Mouse (Mus musculus): Measurements from ENCODE around the gene Tlr3. TPM values are rescaled to one million over a fixed set of nuclear protein-coding genes. Genes with fewer than 3 reads are reported as not detected.

Gene Tlr3
- polyA plus RNA-seq, 1 experiment from 2014 or later, result 0.87 TPM

Other genes with a start within 250 kb of the Tlr3 start
- not detected in 2 replicates for gene F11, start 149.0 kb downstream of the Tlr3 start, polyA plus RNA-seq (2015; fragmentation: Nextera tagmentation; extraction: Ambion mirVana)
- gene Klkb1, start 116.2 kb downstream of the Tlr3 start, polyA plus RNA-seq (2015; fragmentation: Nextera tagmentation; extraction: Ambion mirVana), result not detected in 2 replicates
- gene Gm45753, start 102.6 kb downstream of the Tlr3 start, polyA plus RNA-seq (2015; fragmentation: Nextera tagmentation; extraction: Ambion mirVana), result not detected in 2 replicates
- 0.49 and 0.72 TPM in 2 replicates for gene Cyp4v3, start 77.9 kb downstream of the Tlr3 start, polyA plus RNA-seq (2015; fragmentation: Nextera tagmentation; extraction: Ambion mirVana)
- gene Fam149a, start 28.8 kb downstream of the Tlr3 start, polyA plus RNA-seq (2015; fragmentation: Nextera tagmentation; extraction: Ambion mirVana), result 3.4 TPM in 2 replicates
- 101 and 107 TPM in 2 replicates for gene Sorbs2, start 96.7 kb upstream of the Tlr3 start, polyA plus RNA-seq (2015; fragmentation: Nextera tagmentation; extraction: Ambion mirVana)